Mouse (Mus musculus) lung, postnatal 0 days (tissue): ENCODE results near the gene Bad. TPM values are rescaled to one million over a fixed set of nuclear protein-coding genes. Genes with fewer than 3 reads are reported as not detected.

ENCODE experiments used
- ATAC-seq: fragments of 200-750 bp; cut with Nextera tagmentation; 2 replicates; pipeline ENCODE4 v1.8.0; 2017; ENCODE audit warnings: moderate library complexity
- DNase-seq: peaks from one replicate; pipeline ENCODE4 v3.0.0-alpha.2; 2016; ENCODE audit warnings: low spot score
- H3K27ac ChIP-seq: fragments of 300-500 bp; sonication (generic); 2 replicates; pipeline ENCODE4 v1.5.1; 2014; ENCODE audit warnings: antibody characterized with exemption, mild to moderate bottlenecking, low read length, mixed read lengths
- H3K27me3 ChIP-seq: fragments of 300-500 bp; sonication (generic); replicated peaks from 2 replicates; pipeline ENCODE4 v1.6.1; 2014; ENCODE audit warnings: low read length, mixed read lengths; ENCODE audit not compliant: insufficient read depth
- H3K36me3 ChIP-seq: fragments of 300-500 bp; sonication (generic); 2 replicates; pipeline ENCODE4 v1.6.1; 2014; ENCODE audit warnings: low read length, mixed read lengths; ENCODE audit not compliant: insufficient read depth
- H3K4me1 ChIP-seq: fragments of 300-500 bp; sonication (generic); 2 replicates; pipeline ENCODE4 v1.6.1; 2014; ENCODE audit warnings: antibody characterized with exemption, low read depth, low read length, mixed read lengths; ENCODE audit not compliant: insufficient read depth
- H3K4me2 ChIP-seq: fragments of 300-500 bp; sonication (generic); replicated peaks from 2 replicates; pipeline ENCODE4 v1.6.1; 2014; ENCODE audit warnings: low read depth, mild to moderate bottlenecking, low read length, moderate library complexity, mixed read lengths
- H3K4me3 ChIP-seq: fragments of 300-500 bp; sonication (generic); 2 replicates; pipeline ENCODE4 v1.5.1; 2014; ENCODE audit warnings: low read depth, low read length
- H3K9ac ChIP-seq: fragments of 300-500 bp; sonication (generic); replicated peaks from 2 replicates; pipeline ENCODE4 v1.6.1; 2014; ENCODE audit warnings: low read depth, mild to moderate bottlenecking
- H3K9me3 ChIP-seq: fragments of 300-500 bp; sonication (generic); 2 replicates; pipeline ENCODE4 v1.6.1; 2016; ENCODE audit warnings: low read length, mixed read lengths
- CTCF ChIP-seq: IDR thresholded peaks from 2 replicates; pipeline ENCODE4 v1.5.1; 2016; ENCODE audit warnings: antibody characterized with exemption, mild to moderate bottlenecking
- EP300 ChIP-seq: IDR thresholded peaks from 2 replicates; pipeline ENCODE4 v1.6.1; 2016; ENCODE audit warnings: antibody characterized with exemption, mild to moderate bottlenecking, control low read depth
- WGBS: fragments of 180-500 bp; shearing (Covaris S2); extraction: QIAGEN DNeasy Blood & Tissue Kit; methylation state at CpG from one replicate; pipeline ENCODE4 v1.1.7; 2014; 5-methylcytosine and 5-hydroxymethylcytosine counted together
- polyA plus RNA-seq: library from polyadenylated mRNA; unstranded; fragments of >200 nt; fragmentation: Nextera tagmentation; extraction: Ambion mirVana; gene quantifications from 2 replicates; pipeline ENCODE4 v1.2.1, GENCODE M21; 2015

Bad gene
- polyA plus RNA-seq, 1 experiment from 2014 or later: 106 TPM

DNA sequence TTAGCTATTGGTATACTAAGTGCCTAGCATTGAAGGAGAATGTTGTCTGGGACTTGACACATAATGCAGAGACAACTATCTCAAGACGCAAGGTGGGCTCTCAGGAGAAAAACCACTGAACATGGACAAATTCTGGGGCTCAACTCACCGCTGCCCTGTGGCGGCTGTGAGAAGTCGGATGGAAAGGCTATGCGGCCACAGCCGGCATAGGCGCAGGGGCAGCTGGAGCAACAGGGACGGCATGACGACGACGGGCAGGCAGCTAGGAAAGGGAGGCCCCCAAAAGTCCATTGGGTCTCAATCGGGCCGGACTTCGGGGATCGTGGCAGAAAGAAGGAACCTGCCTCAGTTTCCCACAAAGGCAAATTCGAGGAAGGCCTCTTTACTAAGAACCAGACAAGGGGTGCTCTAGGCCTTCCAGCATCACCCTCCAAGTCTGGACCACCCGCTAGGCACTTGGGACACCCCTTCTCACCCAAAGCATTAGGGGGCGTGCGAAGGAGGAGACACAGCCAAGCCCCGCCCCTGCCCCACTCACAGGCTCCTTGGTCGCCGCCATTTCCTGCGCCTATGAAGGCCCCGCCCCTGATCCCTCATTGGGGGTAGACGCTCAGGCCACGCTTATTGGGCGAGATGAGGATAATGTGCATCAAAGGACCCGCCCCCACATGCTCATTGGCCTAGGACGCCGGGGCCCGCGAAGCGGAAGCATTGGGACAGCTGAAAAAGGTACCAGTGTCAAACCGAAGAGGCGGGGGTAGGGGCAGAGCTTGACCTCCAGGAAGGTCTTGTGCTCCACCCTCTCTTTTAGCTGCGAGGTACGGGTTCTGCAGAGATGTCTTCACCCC lies 50.6 kb downstream of the Bad start, which contains the start of gene Dnajc4:
Dnajc4 (minus strand) TSS at position 562 of the 848 bp plus-strand sequence.
- peak within 1 kb of the TSS; percentile 48 for H3K4me3 ChIP-seq
- H3K9me3 ChIP-seq: no peaks in the 10 kb centered on the region
- H3K36me3 ChIP-seq: no peaks in the 10 kb centered on the region
- DNase-seq (peak; percentile 99), ATAC-seq (peak; percentile 96)
- no peaks in the 10 kb centered on the region for H3K27me3 ChIP-seq
- H3K27ac ChIP-seq: peak within 1 kb of the TSS; percentile 72
- peaks cover 21% of the 10 kb centered on the region; the same call in 1 of the 2 replicates for H3K4me1 ChIP-seq
- H3K9ac ChIP-seq: peak within 1 kb of the TSS; percentile 50
- TF ChIP-seq EP300 (0 out of 2 replicates have a peak, but pooled peaks have one; percentile 23), CTCF (no peak; the same call in 1 of the 2 replicates)
- H3K4me2 ChIP-seq: peak within 1 kb of the TSS; percentile 93
- WGBS: 1% methylated on average over 37 of the region's 37 CpGs

- Histone ChIP-seq H3K36me3 (no peaks in the 10 kb centered on the region), H3K4me1 (peaks cover 21% of the 10 kb centered on the region; the same call in 1 of the 2 replicates), H3K9ac (0 out of 2 replicates have a peak overlapping the region, but pooled peaks have one; percentile 9), H3K27ac (peak overlapping the region; percentile 40; the same call in 1 of the 2 replicates), H3K9me3 (no peaks in the 10 kb centered on the region), H3K27me3 (no peaks in the 10 kb centered on the region), H3K4me2 (peak overlapping the region; percentile 93), H3K4me3 (peak overlapping the region; percentile 48)
- TF ChIP-seq EP300 (no peak), CTCF (no peak; the same call in 1 of the 2 replicates)
- WGBS: 62% methylated on average over 14 of the region's 14 CpGs
- no peak for ATAC-seq
- no peak for DNase-seq
Observed at GRCm38 (mm10) chr19:6993011-6993770, 51.5 kb downstream of the Bad start.

DNA sequence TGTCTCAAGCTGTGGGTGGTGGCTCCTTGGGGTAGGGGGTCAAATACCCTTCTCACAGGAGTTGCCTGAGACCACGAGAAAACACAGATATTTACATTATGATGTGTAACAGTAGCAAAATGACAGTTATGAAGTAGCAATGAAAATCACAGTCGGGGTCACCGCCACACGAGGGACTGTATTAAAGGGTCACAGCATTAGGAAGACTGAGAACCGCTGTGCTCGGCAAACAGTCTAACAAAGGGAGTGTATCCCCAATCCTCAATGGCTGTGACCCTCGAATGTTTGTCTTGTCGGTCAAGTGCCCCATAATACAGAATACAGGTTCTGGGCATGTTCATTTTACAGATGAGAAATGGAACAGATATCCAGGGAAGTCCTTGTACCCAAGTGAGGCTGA lies 52.3 kb downstream of the Bad start:
- H3K27ac ChIP-seq: no peak overlapping the region
- no peak overlapping the region for H3K4me3 ChIP-seq
- H3K9me3 ChIP-seq: no peaks in the 10 kb centered on the region
- DNase-seq (no peak), ATAC-seq (no peak)
- H3K9ac ChIP-seq: no peak overlapping the region
- H3K27me3 ChIP-seq: no peaks in the 10 kb centered on the region
- no peaks in the 10 kb centered on the region for H3K36me3 ChIP-seq
- no peak for TF ChIP-seq CTCF
- no peak for TF ChIP-seq EP300
- H3K4me1 ChIP-seq: peaks cover 21% of the 10 kb centered on the region; the same call in 1 of the 2 replicates
- no peak overlapping the region for H3K4me2 ChIP-seq
- 71% methylated on average over 8 of the region's 8 CpGs for WGBS

- no peak overlapping the region for H3K27ac ChIP-seq
- no peak for DNase-seq
- H3K36me3 ChIP-seq: no peaks in the 10 kb centered on the region
Observed at GRCm38 (mm10) chr19:6994489-6994888, 52.8 kb downstream of the Bad start.

DNA sequence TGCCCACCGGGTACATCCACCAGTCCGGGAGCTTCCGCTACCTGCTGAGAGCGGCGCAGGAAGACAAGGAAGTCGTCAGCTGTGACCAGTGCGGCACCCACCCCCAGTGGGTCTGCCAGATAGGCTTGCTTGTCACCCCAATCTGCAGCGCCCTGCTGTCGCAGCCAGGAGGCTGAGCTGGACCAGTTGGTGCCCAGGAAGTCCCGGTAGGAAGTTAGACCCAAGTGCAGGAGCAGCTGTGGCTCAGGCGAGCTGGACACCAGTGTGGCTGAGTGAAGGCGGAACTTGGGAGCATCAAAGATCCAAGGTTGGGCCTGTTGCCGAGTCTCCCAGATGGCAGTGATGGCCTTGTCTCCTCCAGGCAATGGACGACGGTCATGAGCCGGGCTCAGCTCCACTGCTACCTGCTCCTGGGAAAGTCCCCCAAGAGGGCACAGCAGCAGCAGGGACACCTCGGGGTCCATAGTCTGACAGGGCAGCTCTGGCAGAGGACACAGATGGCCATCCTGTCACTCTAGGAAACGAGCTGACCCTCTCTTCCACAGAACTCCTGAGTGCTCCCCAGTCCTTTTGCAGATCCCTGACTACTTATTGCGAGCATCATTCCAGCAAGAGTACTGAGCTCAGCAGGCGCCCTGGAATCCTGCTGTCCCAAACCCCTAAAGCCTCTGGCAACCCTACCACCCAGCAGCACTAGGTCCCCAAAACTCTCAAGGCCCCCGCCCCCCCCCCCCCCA lies 53.8 kb downstream of the Bad start:
- Histone ChIP-seq H3K9ac (peak overlapping the region; percentile 48), H3K4me1 (peaks cover 21% of the 10 kb centered on the region; the same call in 1 of the 2 replicates), H3K4me2 (peak overlapping the region; percentile 72), H3K27me3 (no peaks in the 10 kb centered on the region), H3K9me3 (no peaks in the 10 kb centered on the region), H3K27ac (0 out of 2 replicates have a peak overlapping the region, but pooled peaks have one; percentile 47), H3K4me3 (peak overlapping the region; percentile 48), H3K36me3 (no peaks in the 10 kb centered on the region)
- WGBS: 45% methylated on average over 20 of the region's 21 CpGs
- ATAC-seq (no peak), DNase-seq (no peak)
- TF ChIP-seq EP300 (no peak), CTCF (no peak; the same call in 1 of the 2 replicates)

More at GRCm38 (mm10) chr19:6994489-6994888, 52.8 kb downstream of the Bad start:
- no peak for ATAC-seq
- H3K4me1 ChIP-seq: peaks cover 21% of the 10 kb centered on the region; the same call in 1 of the 2 replicates
- H3K9ac ChIP-seq: no peak overlapping the region
- H3K27me3 ChIP-seq: no peaks in the 10 kb centered on the region
- H3K9me3 ChIP-seq: no peaks in the 10 kb centered on the region
- WGBS: 80% methylated on average over 8 of the region's 8 CpGs
- no peak overlapping the region for H3K4me2 ChIP-seq
- H3K4me3 ChIP-seq: no peak overlapping the region
- TF ChIP-seq CTCF: no peak
- TF ChIP-seq EP300: no peak
